Mouse (Mus musculus) embryonic facial prominence, embryonic 10.5 days (tissue): Measurements from ENCODE around the gene Nos3. TPM values are rescaled to one million over a fixed set of nuclear protein-coding genes. Genes with fewer than 3 reads are reported as not detected.
A peak's percentile ranks its signal among the peaks of the same experiment; 100 is the strongest.
"Not testable (repeated sequence)": the region's sequence is repeated elsewhere in the genome, so short reads cannot be mapped to it uniquely, and the experiment has no call there.

Source experiments
- DNase-seq: peaks from one replicate; pipeline ENCODE4 v3.0.0-alpha.2; 2017; ENCODE audit warnings: low spot score
- H3K27ac ChIP-seq: fragments of 300-500 bp; sonication (generic); replicated peaks from 2 replicates; pipeline ENCODE4 v1.5.1; 2016; ENCODE audit warnings: mild to moderate bottlenecking
- H3K27me3 ChIP-seq: fragments of 300-500 bp; sonication (generic); replicated peaks from 2 replicates; pipeline ENCODE4 v1.6.1; 2016; ENCODE audit warnings: low read depth, mild to moderate bottlenecking; ENCODE audit not compliant: poor library complexity, severe bottlenecking
- H3K36me3 ChIP-seq: fragments of 300-500 bp; sonication (generic); replicated peaks from 2 replicates; pipeline ENCODE4 v1.6.1; 2016; ENCODE audit warnings: mild to moderate bottlenecking, moderate library complexity
- H3K4me1 ChIP-seq: fragments of 300-500 bp; sonication (generic); 2 replicates; pipeline ENCODE4 v1.6.1; 2016
- H3K4me3 ChIP-seq: fragments of 300-500 bp; sonication (generic); 2 replicates; pipeline ENCODE4 v1.5.1; 2016; ENCODE audit warnings: mild to moderate bottlenecking, moderate library complexity
- H3K9me3 ChIP-seq: fragments of 300-500 bp; sonication (generic); 2 replicates; pipeline ENCODE4 v1.6.1; 2016; ENCODE audit warnings: mild to moderate bottlenecking
- WGBS: fragments of 180-500 bp; shearing (Covaris S2); methylation state at CpG from one replicate; pipeline ENCODE4 v1.1.7; 2016; 5-methylcytosine and 5-hydroxymethylcytosine counted together
- polyA plus RNA-seq: library from polyadenylated mRNA; unstranded; fragments of >200 nt; fragmentation: Nextera tagmentation; extraction: Ambion mirVana; gene quantifications from 2 replicates; pipeline ENCODE4 v1.2.1, GENCODE M21; 2016

Gene Nos3
- polyA plus RNA-seq, 1 experiment from 2014 or later, result 7.7 TPM

DNA sequence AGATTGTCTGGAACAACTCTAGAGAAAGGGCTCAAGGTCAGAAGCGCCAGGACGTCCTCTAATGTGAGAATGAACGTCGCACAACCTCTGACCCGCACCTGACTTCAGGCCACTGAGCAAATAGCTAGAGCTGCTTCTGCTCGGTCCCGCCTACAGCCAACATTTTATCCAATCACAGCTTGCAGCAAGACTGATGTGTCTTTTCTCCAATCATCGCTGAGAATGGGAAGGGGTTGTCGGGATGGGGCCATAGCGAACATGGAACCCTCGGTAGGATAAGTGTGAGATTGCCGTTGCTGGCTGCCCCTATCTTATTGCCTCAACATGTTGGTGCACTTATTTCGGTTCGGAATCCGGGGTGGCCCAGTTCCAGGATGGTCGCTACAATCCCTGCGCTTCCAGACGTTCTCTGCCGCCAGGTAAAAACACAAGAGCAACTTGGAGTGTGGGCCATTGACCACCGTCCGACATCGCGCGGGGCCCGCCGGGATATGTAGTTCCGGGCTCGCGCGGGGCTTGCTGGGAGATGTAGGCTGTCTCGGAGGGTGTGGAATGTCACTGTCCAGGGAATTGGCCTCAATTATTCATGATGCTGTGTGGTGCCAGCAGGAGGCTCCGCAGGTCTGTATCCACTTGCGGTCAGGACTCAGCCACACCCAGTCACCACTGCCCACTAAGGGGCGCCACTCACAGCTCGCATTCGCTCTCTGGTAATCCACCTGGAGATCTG is 29.7 kb downstream of the Nos3 start:
- 1% methylated on average over 36 of the region's 36 CpGs for WGBS
- H3K4me1 ChIP-seq, result peaks cover 22% of the 10 kb centered on the region
- H3K27me3 ChIP-seq, result peaks cover 25% of the 10 kb centered on the region
- peak overlapping the region; percentile 62 for H3K4me3 ChIP-seq
- H3K27ac ChIP-seq, result peak overlapping the region; percentile 87
- H3K36me3 ChIP-seq, result peaks cover 4% of the 10 kb centered on the region; the same call in 1 of the 2 replicates
- no peaks in the 10 kb centered on the region for H3K9me3 ChIP-seq
- DNase-seq, result peak; percentile 96

DNA sequence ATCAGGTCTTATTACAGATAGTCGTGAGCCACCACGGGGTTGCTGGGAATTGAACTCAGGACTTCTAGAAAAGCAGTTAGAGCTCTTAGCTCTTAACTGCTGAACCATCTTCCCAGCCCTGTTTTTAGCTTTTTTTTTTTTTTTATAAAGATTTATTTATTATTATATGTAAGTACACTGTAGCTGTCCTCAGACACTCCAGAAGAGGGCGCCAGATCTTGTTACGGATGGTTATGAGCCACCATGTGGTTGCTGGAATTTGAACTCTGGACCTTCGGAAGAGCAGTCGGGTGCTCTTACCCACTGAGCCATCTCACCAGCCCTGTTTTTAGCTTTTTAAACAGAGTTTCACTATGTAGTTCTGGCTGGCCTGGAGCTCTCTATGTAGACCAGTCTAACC is 31.6 kb downstream of the Nos3 start:
- not testable (repeated sequence) for H3K4me3 ChIP-seq, H3K9me3 ChIP-seq
- 88% methylated on average over 6 of the region's 6 CpGs for WGBS

DNA sequence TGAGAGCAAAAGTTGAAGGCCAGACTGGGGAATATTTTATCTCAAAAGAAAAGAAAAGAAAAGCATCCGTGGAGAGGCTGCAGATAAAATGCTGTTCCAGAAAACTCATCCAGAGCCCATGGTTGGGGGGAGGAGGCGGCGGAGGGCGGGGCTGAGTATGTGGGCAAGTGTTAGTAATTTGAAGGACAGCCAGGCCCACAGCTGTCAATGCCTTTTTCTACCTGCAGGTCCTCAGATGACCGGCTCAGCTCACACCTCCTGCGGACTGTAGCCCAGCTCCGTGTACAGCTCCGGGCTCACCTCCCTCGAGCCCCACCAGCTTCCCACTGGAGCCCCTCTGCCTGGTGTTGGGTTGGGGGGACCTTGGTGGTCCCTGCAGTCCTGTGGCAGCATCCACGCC is 35.1 kb downstream of the Nos3 start:
- Histone ChIP-seq H3K27ac (no peak overlapping the region), H3K36me3 (peaks cover 50% of the 10 kb centered on the region), H3K4me1 (peaks cover 10% of the 10 kb centered on the region; the same call in 1 of the 2 replicates), H3K9me3 (no peaks in the 10 kb centered on the region), H3K4me3 (no peak overlapping the region), H3K27me3 (no peaks in the 10 kb centered on the region)
- no peak for DNase-seq
- WGBS, result 86% methylated on average over 10 of the region's 10 CpGs

More for the DNA sequence above, 31.6 kb downstream of the Nos3 start:
- Histone ChIP-seq H3K4me1 (peaks cover 20% of the 10 kb centered on the region), H3K36me3 (peaks cover 19% of the 10 kb centered on the region)
- H3K27me3 ChIP-seq, DNase-seq, H3K27ac ChIP-seq: not testable (repeated sequence)

DNA sequence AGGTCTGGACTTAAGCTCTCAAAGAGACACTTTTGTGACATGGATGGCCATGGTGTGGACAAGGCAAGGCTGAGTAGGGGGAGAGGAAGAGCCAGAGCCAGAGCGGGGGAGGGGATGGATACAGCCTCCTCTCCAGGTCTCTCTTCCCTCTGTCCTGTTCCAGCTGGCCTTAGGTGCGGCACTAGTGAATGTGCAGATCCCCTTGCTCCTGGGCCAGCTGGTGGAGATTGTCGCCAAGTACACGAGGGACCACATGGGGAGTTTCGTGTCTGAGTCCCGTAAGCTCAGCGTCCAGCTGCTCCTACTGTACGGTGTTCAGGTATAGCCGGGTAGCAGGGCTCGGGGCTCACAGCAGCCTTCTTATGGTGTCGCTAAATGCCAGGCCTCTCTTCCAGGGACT is 35.8 kb downstream of the Nos3 start:
- Histone ChIP-seq H3K27ac (no peak overlapping the region), H3K4me3 (no peak overlapping the region), H3K27me3 (no peaks in the 10 kb centered on the region), H3K9me3 (no peaks in the 10 kb centered on the region), H3K4me1 (peaks cover 7% of the 10 kb centered on the region; the same call in 1 of the 2 replicates), H3K36me3 (peaks cover 55% of the 10 kb centered on the region)
- 89% methylated on average over 11 of the region's 11 CpGs for WGBS
- no peak for DNase-seq

DNA sequence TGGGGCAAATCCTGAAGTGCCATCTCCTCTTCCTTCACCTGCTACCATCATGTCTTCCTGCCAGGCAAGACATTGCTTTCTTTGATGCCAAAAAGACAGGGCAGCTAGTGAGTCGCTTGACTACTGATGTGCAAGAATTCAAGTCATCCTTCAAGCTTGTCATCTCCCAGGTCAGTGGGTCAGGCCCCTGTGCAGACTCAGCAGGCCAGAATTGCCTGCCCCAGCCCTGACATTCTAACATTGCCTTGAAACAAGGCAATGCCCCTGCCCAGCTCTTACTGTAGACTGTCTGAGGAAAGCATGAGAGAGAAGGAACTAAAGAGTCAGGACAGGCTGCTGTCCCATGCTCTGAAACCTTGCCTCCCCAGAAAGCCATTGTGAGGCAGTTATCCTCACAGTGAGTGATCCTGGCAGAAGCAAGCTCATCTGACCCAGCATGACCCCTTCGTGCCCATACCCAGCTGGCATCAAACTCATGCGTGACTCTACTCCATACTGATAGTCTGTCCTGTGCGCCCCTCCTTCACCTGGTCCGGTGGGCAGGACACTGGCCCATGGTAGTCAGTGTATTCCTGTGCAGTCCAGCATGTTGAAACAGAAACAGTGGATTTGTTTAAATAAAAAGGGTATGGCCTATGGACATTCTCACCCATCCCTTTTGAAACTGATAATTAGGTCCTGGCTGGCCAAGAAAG is 36.4 kb downstream of the Nos3 start:
- no peak for DNase-seq
- no peak overlapping the region for H3K4me3 ChIP-seq
- peaks cover 7% of the 10 kb centered on the region; the same call in 1 of the 2 replicates for H3K4me1 ChIP-seq
- 92% methylated on average over 5 of the region's 5 CpGs for WGBS
- H3K36me3 ChIP-seq, result peaks cover 61% of the 10 kb centered on the region
- no peaks in the 10 kb centered on the region for H3K27me3 ChIP-seq
- H3K27ac ChIP-seq, result no peak overlapping the region
- H3K9me3 ChIP-seq, result no peaks in the 10 kb centered on the region

DNA sequence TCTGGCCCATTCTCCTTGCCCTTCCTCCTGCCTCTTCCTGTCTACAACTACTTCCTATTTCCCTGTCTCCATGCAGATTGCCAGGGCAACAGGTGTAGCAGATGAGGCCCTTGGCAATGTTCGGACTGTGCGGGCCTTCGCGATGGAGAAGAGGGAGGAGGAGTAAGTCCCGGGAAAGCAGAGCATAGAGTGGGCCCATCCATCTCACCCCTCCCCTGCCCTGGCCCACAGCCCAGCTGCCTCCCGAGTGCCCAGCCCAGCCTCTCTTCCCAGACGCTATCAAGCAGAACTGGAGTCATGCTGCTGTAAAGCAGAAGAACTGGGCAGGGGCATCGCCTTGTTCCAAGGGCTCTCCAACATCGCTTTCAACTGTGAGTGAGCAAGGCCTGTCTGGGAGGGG is 37.4 kb downstream of the Nos3 start:
- Histone ChIP-seq H3K9me3 (no peaks in the 10 kb centered on the region), H3K36me3 (peaks cover 66% of the 10 kb centered on the region), H3K27me3 (no peaks in the 10 kb centered on the region), H3K4me3 (no peak overlapping the region), H3K4me1 (peaks cover 7% of the 10 kb centered on the region; the same call in 1 of the 2 replicates), H3K27ac (no peak overlapping the region)
- DNase-seq, result no peak
- WGBS, result 88% methylated on average over 9 of the region's 9 CpGs

DNA sequence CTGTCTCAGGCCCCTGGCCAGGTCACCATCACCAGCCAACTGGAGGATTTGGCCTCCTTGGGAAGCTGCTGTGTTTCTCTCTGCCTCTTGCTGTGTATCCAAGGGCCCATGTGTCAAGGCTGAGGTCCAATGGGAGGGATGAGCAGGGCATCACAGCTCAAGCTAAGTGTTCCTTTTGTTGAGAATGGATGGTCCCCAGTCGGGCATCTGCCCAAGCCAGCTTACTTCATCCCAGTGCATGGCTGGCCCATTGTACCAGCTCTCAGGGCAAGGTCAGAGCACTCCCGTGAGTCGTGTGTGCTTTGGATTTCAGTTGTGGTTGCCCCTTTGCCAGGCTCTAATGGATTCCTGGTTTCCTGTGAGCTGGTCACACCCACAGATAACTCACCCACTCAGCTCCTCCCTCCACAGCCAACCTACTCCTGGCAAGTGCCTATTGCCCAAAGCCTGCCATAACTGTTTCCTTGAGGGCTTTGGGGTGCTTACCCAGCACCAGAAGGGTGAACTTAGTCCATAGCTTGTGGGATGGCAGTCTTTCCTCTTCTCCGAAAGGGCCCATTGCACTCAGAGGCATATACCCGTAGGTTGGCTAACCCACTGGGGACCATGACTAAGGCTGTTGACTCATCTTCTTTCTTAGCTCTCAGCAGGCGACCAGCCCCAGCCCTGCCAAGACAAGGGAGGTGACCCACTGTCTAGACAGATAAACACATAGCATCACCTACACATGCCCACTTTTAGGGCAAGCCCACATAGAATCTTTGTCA is 40.2 kb downstream of the Nos3 start:
- Histone ChIP-seq H3K9me3 (no peaks in the 10 kb centered on the region), H3K27me3 (no peaks in the 10 kb centered on the region), H3K4me1 (peaks cover 6% of the 10 kb centered on the region; the same call in 1 of the 2 replicates), H3K4me3 (no peak overlapping the region), H3K27ac (no peak overlapping the region), H3K36me3 (peaks cover 87% of the 10 kb centered on the region)
- 82% methylated on average over 6 of the region's 6 CpGs for WGBS
- DNase-seq, result no peak

DNA sequence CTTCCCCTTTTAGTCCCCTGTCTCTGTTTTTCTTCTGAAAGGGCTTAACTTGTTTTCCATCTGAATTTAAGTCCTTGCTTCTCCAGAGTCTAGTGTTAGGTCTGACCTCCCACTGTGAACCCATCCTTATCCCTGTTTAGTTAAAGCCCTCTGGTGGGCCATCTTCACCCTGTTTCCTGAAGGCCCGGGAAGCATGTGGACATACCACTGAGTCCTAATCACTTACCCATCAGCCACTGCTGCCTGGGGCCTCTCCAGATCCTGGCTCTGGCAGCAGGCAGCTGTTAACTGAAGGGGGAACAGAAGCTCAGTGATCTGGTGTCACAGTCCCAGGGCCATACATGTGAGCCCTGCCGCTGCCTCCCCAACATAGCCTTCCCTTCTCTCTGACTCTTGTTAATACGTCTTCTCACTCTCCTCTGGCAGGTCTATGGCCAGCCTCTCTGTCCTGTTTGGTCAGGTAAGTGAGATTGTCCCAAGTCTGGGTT is 40.8 kb downstream of the Nos3 start:
- no peak overlapping the region for H3K27ac ChIP-seq
- H3K4me3 ChIP-seq, result no peak overlapping the region
- H3K36me3 ChIP-seq, result peaks cover 81% of the 10 kb centered on the region
- 73% methylated on average over 3 of the region's 3 CpGs for WGBS
- no peaks in the 10 kb centered on the region for H3K9me3 ChIP-seq
- no peak for DNase-seq
- H3K27me3 ChIP-seq, result no peaks in the 10 kb centered on the region
- no peaks in the 10 kb centered on the region for H3K4me1 ChIP-seq

DNA sequence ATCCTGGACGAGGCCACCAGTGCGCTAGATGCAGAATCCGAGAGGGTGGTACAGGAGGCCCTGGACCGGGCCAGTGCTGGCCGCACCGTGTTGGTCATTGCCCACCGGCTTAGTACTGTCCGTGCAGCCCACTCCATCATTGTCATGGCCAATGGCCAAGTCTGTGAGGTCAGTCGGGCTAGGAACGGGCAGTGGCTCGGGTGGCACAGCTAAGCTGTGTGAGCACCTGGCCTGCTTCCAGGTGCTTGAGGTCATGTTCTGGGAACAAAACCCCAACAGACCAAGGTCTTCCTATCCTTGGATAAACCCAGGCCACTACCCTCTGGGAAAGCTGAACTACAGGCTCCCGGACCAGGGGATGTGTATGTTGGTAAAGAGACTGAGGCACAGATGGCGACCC is 44.0 kb downstream of the Nos3 start:
- H3K9me3 ChIP-seq, result no peaks in the 10 kb centered on the region
- H3K4me1 ChIP-seq, result peaks cover 10% of the 10 kb centered on the region
- no peak overlapping the region for H3K27ac ChIP-seq
- WGBS, result 95% methylated on average over 13 of the region's 13 CpGs
- DNase-seq, result no peak
- H3K27me3 ChIP-seq, result no peaks in the 10 kb centered on the region
- peaks cover 50% of the 10 kb centered on the region for H3K36me3 ChIP-seq
- no peak overlapping the region for H3K4me3 ChIP-seq

DNA sequence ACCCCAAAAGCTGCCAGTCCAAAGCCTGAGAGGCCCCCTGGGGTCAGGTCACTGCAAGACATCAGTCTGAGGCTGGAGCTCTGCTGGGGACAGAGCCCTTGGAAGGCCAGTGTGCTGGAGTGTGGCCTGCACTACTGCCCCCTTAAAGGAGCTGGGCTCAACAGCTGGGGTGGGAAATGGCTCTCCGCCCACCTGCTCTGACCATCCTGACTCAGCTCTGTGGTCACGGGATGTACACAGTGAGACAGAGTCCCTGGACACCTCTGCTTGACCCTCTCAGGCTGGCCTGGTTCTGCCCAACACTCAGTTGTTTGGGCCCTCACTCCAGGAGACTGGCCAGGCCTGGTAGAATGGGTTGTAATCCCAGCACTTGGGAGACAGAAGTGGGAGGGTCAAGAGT is 44.9 kb downstream of the Nos3 start:
- Histone ChIP-seq H3K4me1 (peaks cover 14% of the 10 kb centered on the region), H3K9me3 (no peaks in the 10 kb centered on the region), H3K27ac (no peak overlapping the region), H3K27me3 (0 out of 2 replicates have a peak, but pooled peaks cover 5% of the 10 kb centered on the region), H3K36me3 (peaks cover 44% of the 10 kb centered on the region), H3K4me3 (no peak overlapping the region)
- 78% methylated on average over 2 of the region's 2 CpGs for WGBS
- DNase-seq, result no peak

DNA sequence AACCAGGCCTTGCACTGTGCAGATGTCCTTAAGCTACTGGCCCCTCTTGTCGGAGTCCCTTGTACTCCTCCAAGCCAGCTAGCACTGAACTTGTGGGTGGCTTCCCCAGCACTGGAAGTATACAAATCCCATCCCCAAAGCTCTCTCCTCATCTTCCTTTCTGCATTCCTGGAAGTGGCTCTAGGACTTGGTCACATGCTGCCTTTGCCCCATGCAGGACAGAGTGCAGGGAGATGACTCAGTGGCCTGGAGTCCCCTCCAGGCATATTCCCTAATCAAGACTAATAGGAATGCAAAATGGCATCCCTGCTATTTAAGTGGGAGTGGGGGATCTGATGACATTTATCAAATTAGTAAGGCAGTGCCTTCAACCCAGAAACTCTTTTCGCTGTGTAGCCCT is 47.5 kb downstream of the Nos3 start:
- Histone ChIP-seq H3K9me3 (no peaks in the 10 kb centered on the region), H3K27ac (no peak overlapping the region), H3K4me1 (peaks cover 31% of the 10 kb centered on the region), H3K27me3 (0 out of 2 replicates have a peak, but pooled peaks cover 9% of the 10 kb centered on the region), H3K4me3 (no peak overlapping the region), H3K36me3 (peaks cover 21% of the 10 kb centered on the region)
- 88% methylated on average over 2 of the region's 2 CpGs for WGBS
- DNase-seq, result no peak

DNA sequence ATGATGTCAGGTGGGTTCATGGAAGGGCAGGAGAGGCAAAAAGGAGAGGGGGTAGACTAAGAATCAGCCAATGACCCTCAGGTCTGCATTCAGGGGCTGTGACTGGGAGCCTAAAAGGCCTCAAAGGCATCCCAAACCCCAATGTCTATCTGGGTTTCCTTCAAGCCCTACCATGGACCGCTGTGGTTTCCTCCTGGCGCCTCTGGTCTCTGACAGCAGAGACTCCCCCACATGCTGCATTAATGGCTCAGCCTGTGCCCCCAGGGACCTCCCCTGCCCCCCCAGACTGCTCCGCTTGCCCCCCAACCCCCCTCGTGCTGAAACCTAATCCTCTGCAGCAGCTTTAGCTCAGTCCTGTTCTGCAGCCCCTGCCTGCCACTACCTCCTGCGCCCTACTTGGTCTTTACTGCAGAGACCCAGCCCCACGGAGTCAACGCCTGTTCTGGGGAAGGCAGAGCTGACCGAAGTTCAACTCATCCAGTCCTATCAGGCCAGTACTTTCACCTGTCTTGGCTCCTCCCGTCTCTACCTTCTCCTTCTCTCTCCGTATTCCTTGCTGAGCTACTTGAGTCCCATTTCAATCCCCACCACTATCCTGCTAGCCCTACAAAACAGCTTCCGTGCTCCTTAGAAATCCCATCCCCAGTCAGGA is 48.6 kb downstream of the Nos3 start, which contains the start of gene Asic3:
Asic3 (plus strand) TSS at position 351 of the 652 bp plus-strand sequence.
- Histone ChIP-seq H3K4me3 (peak within 1 kb of the TSS; percentile 1; the same call in 1 of the 2 replicates), H3K36me3 (peaks cover 13% of the 10 kb centered on the region), H3K4me1 (peaks cover 31% of the 10 kb centered on the region), H3K27me3 (0 out of 2 replicates have a peak, but pooled peaks cover 9% of the 10 kb centered on the region), H3K9me3 (no peaks in the 10 kb centered on the region), H3K27ac (0 out of 2 replicates have a peak within 1 kb of the TSS, but pooled peaks have one; percentile 21)
- peak; percentile 40 for DNase-seq
- WGBS, result 49% methylated on average over 11 of the region's 11 CpGs
